Mouse (Mus musculus) erythroid progenitor cell, adult 5-6 weeks (primary cell): Measurements from ENCODE around the gene Prkcq. TPM values are rescaled to one million over a fixed set of nuclear protein-coding genes. Genes with fewer than 3 reads are reported as not detected.

Experiments
- ATAC-seq: replicated peaks from 2 replicates; pipeline ENCODE4 v1.8.0; 2016; ENCODE audit warnings: moderate number of reproducible peaks, mild to moderate bottlenecking, moderate TSS enrichment, inconsistent platforms; ENCODE audit not compliant: poor library complexity, low FRiP score, severe bottlenecking
- total RNA-seq, 2 experiments: library from RNA; stranded (forward) in 1 of 2; stranded (reverse) in 1 of 2; fragments of 150-400 nt in 1 of 2; fragments of 186-747, 209-891 nt in 1 of 2; gene quantifications; 2 replicates each; pipeline versions ENCODE4 v1.2.3 to v1.2.4; 2015 to 2017; ENCODE audit warnings: low replicate concordance in 2 of 2

The Prkcq gene
- total RNA-seq, 2 experiments from 2014 or later, result 2.6 to 8.8 TPM

- no peak for ATAC-seq
These were observed 40.2 kb downstream of the Prkcq start for GRCm38 (mm10) chr2:11211961-11212562.

GRCm38 (mm10) chr2:11216421-11216820 lies 44.5 kb downstream of the Prkcq start:
- no peak for ATAC-seq

GRCm38 (mm10) chr2:11216847-11217246 lies 44.9 kb downstream of the Prkcq start:
- ATAC-seq, result no peak

GRCm38 (mm10) chr2:11218122-11218521 lies 46.2 kb downstream of the Prkcq start:
- no peak for ATAC-seq

- ATAC-seq, result no peak
These were observed 47.4 kb downstream of the Prkcq start for GRCm38 (mm10) chr2:11219262-11219661.

- ATAC-seq, result no peak
These were observed 53.0 kb downstream of the Prkcq start for GRCm38 (mm10) chr2:11224808-11225484.

GRCm38 (mm10) chr2:11225485-11225876 lies 53.6 kb downstream of the Prkcq start:
- ATAC-seq, result no peak

- no peak for ATAC-seq
These were observed 54.6 kb downstream of the Prkcq start for GRCm38 (mm10) chr2:11226555-11226954.

GRCm38 (mm10) chr2:11229126-11229525 lies 57.2 kb downstream of the Prkcq start:
- no peak for ATAC-seq

GRCm38 (mm10) chr2:11231118-11231517 lies 59.2 kb downstream of the Prkcq start:
- no peak for ATAC-seq

- no peak for ATAC-seq
These were observed 60.1 kb downstream of the Prkcq start for GRCm38 (mm10) chr2:11231988-11232387.

- no peak for ATAC-seq
These were observed 66.3 kb downstream of the Prkcq start for GRCm38 (mm10) chr2:11238254-11238653.

- no peak for ATAC-seq
These were observed 67.6 kb downstream of the Prkcq start for GRCm38 (mm10) chr2:11239523-11239922.

GRCm38 (mm10) chr2:11245926-11246325 lies 74.0 kb downstream of the Prkcq start:
- ATAC-seq, result no peak

GRCm38 (mm10) chr2:11253945-11254344 lies 82.0 kb downstream of the Prkcq start:
- no peak for ATAC-seq

- ATAC-seq, result no peak
These were observed 82.5 kb downstream of the Prkcq start for GRCm38 (mm10) chr2:11254446-11254845.

- no peak for ATAC-seq
These were observed 85.4 kb downstream of the Prkcq start for GRCm38 (mm10) chr2:11257260-11257850.

- ATAC-seq, result no peak
These were observed 86.3 kb downstream of the Prkcq start for GRCm38 (mm10) chr2:11258181-11258580.

GRCm38 (mm10) chr2:11259361-11259760 lies 87.5 kb downstream of the Prkcq start:
- ATAC-seq, result no peak

- no peak for ATAC-seq
These were observed 92.9 kb downstream of the Prkcq start for GRCm38 (mm10) chr2:11264836-11265235.

GRCm38 (mm10) chr2:11265455-11265854 lies 93.5 kb downstream of the Prkcq start:
- no peak for ATAC-seq
